11 mouse cellular contexts compared by ENCODE assay signal in genomic region chr13:23753314-23754078, GRCm38 (mm10). TPM values are rescaled to one million over a fixed set of nuclear protein-coding genes. Genes with fewer than 3 reads are reported as not detected.
A peak's percentile ranks its signal among the peaks of the same experiment; 100 is the strongest.
DNase-seq lines count a peak whose midpoint lies in the region; ATAC-seq lines count a peak whose summit lies in the region.
"Had no signal": no experiment of that assay in that cellular context is flagged by ENCODE, and none has a peak within 500 bp of the region (broad histone marks: within the 10 kb centered on the region; RNA-seq: fewer than 3 reads in every experiment).

No protein-coding gene starts in this region.

- H3K4me2 ChIP-seq in hindbrain, embryonic 11.5 days (replicated peaks; ENCODE audit: low read depth, low read length): peak overlapping the region; percentile 39; the same call in 1 of the 2 replicates
- H3K4me2 ChIP-seq in hindbrain, embryonic 14.5 days (replicated peaks): no peak overlapping the region
- peak overlapping the region; percentile 72 for H3K4me2 ChIP-seq in liver, embryonic 12.5 days

- no peaks in the 10 kb centered on the region for H3K9me3 ChIP-seq in hindbrain, embryonic 11.5 days (ENCODE audit: control insufficient read depth, low read length)
- H3K9me3 ChIP-seq in hindbrain, embryonic 14.5 days (ENCODE audit: control insufficient read depth, low read length): no peaks in the 10 kb centered on the region
- H3K9me3 ChIP-seq in embryonic facial prominence, embryonic 10.5 days: no peaks in the 10 kb centered on the region
- H3K9me3 ChIP-seq in liver, embryonic 12.5 days (replicated peaks): no peaks in the 10 kb centered on the region

- 65% methylated on average over 4 of the region's 4 CpGs for WGBS in hindbrain, embryonic 11.5 days
- WGBS in hindbrain, embryonic 14.5 days: 60% methylated on average over 4 of the region's 4 CpGs
- WGBS in embryonic facial prominence, embryonic 10.5 days: 64% methylated on average over 4 of the region's 4 CpGs
- WGBS in liver, embryonic 12.5 days (ENCODE audit: insufficient replicate concordance): 54% methylated on average over 4 of the region's 4 CpGs

- peak overlapping the region; percentile 54; the same call in 1 of the 2 replicates for H3K27ac ChIP-seq in hindbrain, embryonic 11.5 days (ENCODE audit: low read depth, low read length)
- H3K27ac ChIP-seq in hindbrain, embryonic 14.5 days: no peak overlapping the region
- H3K27ac ChIP-seq in embryonic facial prominence, embryonic 10.5 days (replicated peaks): peak overlapping the region; percentile 91
- H3K27ac ChIP-seq in liver, embryonic 12.5 days: peak overlapping the region; percentile 99

- H3K27me3 ChIP-seq in hindbrain, embryonic 11.5 days (ENCODE audit: control insufficient read depth, insufficient read depth, low read length): no peaks in the 10 kb centered on the region
- no peaks in the 10 kb centered on the region for H3K27me3 ChIP-seq in hindbrain, embryonic 14.5 days (ENCODE audit: control insufficient read depth, insufficient read depth, low read length)
- no peaks in the 10 kb centered on the region for H3K27me3 ChIP-seq in embryonic facial prominence, embryonic 10.5 days (replicated peaks; ENCODE audit: low read depth, poor library complexity, severe bottlenecking)
- H3K27me3 ChIP-seq in liver, embryonic 12.5 days (replicated peaks): no peaks in the 10 kb centered on the region
- H3K27me3 ChIP-seq: Patski had no signal

- H3K4me1 ChIP-seq in hindbrain, embryonic 11.5 days (replicated peaks; ENCODE audit: control insufficient read depth, insufficient read depth, low read length): 0 out of 2 replicates have a peak, but pooled peaks cover 3% of the 10 kb centered on the region
- H3K4me1 ChIP-seq in hindbrain, embryonic 14.5 days (replicated peaks; ENCODE audit: control insufficient read depth, insufficient read depth, low read length): peaks cover 9% of the 10 kb centered on the region
- peaks cover 18% of the 10 kb centered on the region for H3K4me1 ChIP-seq in embryonic facial prominence, embryonic 10.5 days
- H3K4me1 ChIP-seq in liver, embryonic 12.5 days: peaks cover 57% of the 10 kb centered on the region

- no peak overlapping the region; the same call in 1 of the 2 replicates for H3K4me3 ChIP-seq in hindbrain, embryonic 11.5 days (ENCODE audit: low read depth, low read length)
- no peak overlapping the region for H3K4me3 ChIP-seq in hindbrain, embryonic 14.5 days (replicated peaks; ENCODE audit: low read length)
- peak overlapping the region; percentile 61 for H3K4me3 ChIP-seq in embryonic facial prominence, embryonic 10.5 days
- H3K4me3 ChIP-seq in liver, embryonic 12.5 days: peak overlapping the region; percentile 59

- no peaks in the 10 kb centered on the region for H3K36me3 ChIP-seq in hindbrain, embryonic 11.5 days (ENCODE audit: control insufficient read depth, insufficient read depth, low read length)
- H3K36me3 ChIP-seq in hindbrain, embryonic 14.5 days (replicated peaks; ENCODE audit: control insufficient read depth, insufficient read depth): no peaks in the 10 kb centered on the region
- no peaks in the 10 kb centered on the region for H3K36me3 ChIP-seq in embryonic facial prominence, embryonic 10.5 days (replicated peaks)
- H3K36me3 ChIP-seq in liver, embryonic 12.5 days: no peaks in the 10 kb centered on the region

- no peak for ATAC-seq in hindbrain, embryonic 11.5 days (ENCODE audit: low FRiP score)
- no peak for ATAC-seq in hindbrain, embryonic 14.5 days (ENCODE audit: low FRiP score)
- ATAC-seq in liver, embryonic 12.5 days: no peak
- no peak for ATAC-seq in CD4-positive, CD25-positive, alpha-beta regulatory T cell, adult 4 months
- no peak for ATAC-seq in frontal cortex, adult (ENCODE audit: low TSS enrichment)
- ATAC-seq: inflammation-experienced regulatory T-cells, adult 6 months; Patski had no signal

- no peak overlapping the region for H3K9ac ChIP-seq in hindbrain, embryonic 11.5 days (ENCODE audit: low read depth, low read length)
- no peak overlapping the region for H3K9ac ChIP-seq in hindbrain, embryonic 14.5 days
- H3K9ac ChIP-seq in liver, embryonic 12.5 days: peak overlapping the region; percentile 84

- no peak for DNase-seq in hindbrain, embryonic 11.5 days (ENCODE audit: low spot score)
- DNase-seq in hindbrain, embryonic 14.5 days (ENCODE audit: low spot score): no peak
- DNase-seq in 416B (ENCODE audit: low read depth): peak; percentile 59
- DNase-seq in embryonic facial prominence, embryonic 10.5 days (ENCODE audit: low spot score): no peak
- no peak for DNase-seq in cerebellum, postnatal 25 days
- DNase-seq: lung, postnatal 10 days had no signal

RNA-seq across cellular contexts. Expression of gene Hist1h3b, which starts 1.4 kb away (rescaled TPM):
- 6.5 and 10.7 TPM in 2 replicates for polyA plus RNA-seq in hindbrain, embryonic 11.5 days (2014; fragmentation: Nextera tagmentation; extraction: Ambion mirVana)
- 1.1 and 1.8 TPM in 2 replicates for polyA plus RNA-seq in hindbrain, embryonic 14.5 days (2014; fragmentation: Nextera tagmentation; extraction: Ambion mirVana)
- 9.5 and 10.3 TPM in 2 replicates for polyA plus RNA-seq in embryonic facial prominence, embryonic 10.5 days (2016; fragmentation: Nextera tagmentation; extraction: Ambion mirVana)
- polyA plus RNA-seq in liver, embryonic 12.5 days (2016; fragmentation: Nextera tagmentation; extraction: Ambion mirVana): 15.2 and 16.6 TPM in 2 replicates
- polyA plus RNA-seq in CD4-positive, CD25-positive, alpha-beta regulatory T cell, adult 4 months (2017; shearing (Covaris generic)): not detected

RNA-seq across cellular contexts. Expression of gene Hist1h2ab, which starts 2.6 kb away (rescaled TPM):
- polyA plus RNA-seq in hindbrain, embryonic 11.5 days (2014; fragmentation: Nextera tagmentation; extraction: Ambion mirVana): 42.5 and 50.0 TPM in 2 replicates
- polyA plus RNA-seq in hindbrain, embryonic 14.5 days (2014; fragmentation: Nextera tagmentation; extraction: Ambion mirVana): 6.7 and 9.8 TPM in 2 replicates
- 39.1 and 43.8 TPM in 2 replicates for polyA plus RNA-seq in embryonic facial prominence, embryonic 10.5 days (2016; fragmentation: Nextera tagmentation; extraction: Ambion mirVana)
- 70.3 TPM in 2 replicates for polyA plus RNA-seq in liver, embryonic 12.5 days (2016; fragmentation: Nextera tagmentation; extraction: Ambion mirVana)
- polyA plus RNA-seq in CD4-positive, CD25-positive, alpha-beta regulatory T cell, adult 4 months (2017; shearing (Covaris generic)): 1 to 10 TPM; 2.8 to 8.2 TPM

RNA-seq across cellular contexts. Expression of gene Hist1h4b, which starts 3.3 kb away (rescaled TPM):
- 3.6 and 4.8 TPM in 2 replicates for polyA plus RNA-seq in hindbrain, embryonic 11.5 days (2014; fragmentation: Nextera tagmentation; extraction: Ambion mirVana)
- polyA plus RNA-seq in hindbrain, embryonic 14.5 days (2014; fragmentation: Nextera tagmentation; extraction: Ambion mirVana): 2.1 TPM in 1 of 2 replicates, not detected in the other
- polyA plus RNA-seq in embryonic facial prominence, embryonic 10.5 days (2016; fragmentation: Nextera tagmentation; extraction: Ambion mirVana): 2.8 and 7.1 TPM in 2 replicates
- 4.5 and 5.7 TPM in 2 replicates for polyA plus RNA-seq in liver, embryonic 12.5 days (2016; fragmentation: Nextera tagmentation; extraction: Ambion mirVana)
- 1 to 10 TPM in 1 of 2 experiments, not detected in 1; 5.4 TPM for polyA plus RNA-seq in CD4-positive, CD25-positive, alpha-beta regulatory T cell, adult 4 months (2017; shearing (Covaris generic))

RNA-seq across cellular contexts. Expression of gene Hist1h2bb, which starts 7.0 kb away (rescaled TPM):
- 1.4 and 3.0 TPM in 2 replicates for polyA plus RNA-seq in hindbrain, embryonic 11.5 days (2014; fragmentation: Nextera tagmentation; extraction: Ambion mirVana)
- 0.64 TPM in 1 of 2 replicates, not detected in the other for polyA plus RNA-seq in hindbrain, embryonic 14.5 days (2014; fragmentation: Nextera tagmentation; extraction: Ambion mirVana)
- polyA plus RNA-seq in embryonic facial prominence, embryonic 10.5 days (2016; fragmentation: Nextera tagmentation; extraction: Ambion mirVana): 1.9 and 2.9 TPM in 2 replicates
- polyA plus RNA-seq in liver, embryonic 12.5 days (2016; fragmentation: Nextera tagmentation; extraction: Ambion mirVana): 4.6 and 5.5 TPM in 2 replicates
- 1 to 10 TPM in 1 of 2 experiments, not detected in 1; 2.9 TPM for polyA plus RNA-seq in CD4-positive, CD25-positive, alpha-beta regulatory T cell, adult 4 months (2017; shearing (Covaris generic))

RNA-seq across cellular contexts. Expression of gene Hist1h4a, which starts 7.5 kb away (rescaled TPM):
- polyA plus RNA-seq in hindbrain, embryonic 11.5 days (2014; fragmentation: Nextera tagmentation; extraction: Ambion mirVana): 0.32 TPM in 1 of 2 replicates, not detected in the other
- 0.55 TPM in 1 of 2 replicates, not detected in the other for polyA plus RNA-seq in hindbrain, embryonic 14.5 days (2014; fragmentation: Nextera tagmentation; extraction: Ambion mirVana)
- polyA plus RNA-seq in embryonic facial prominence, embryonic 10.5 days (2016; fragmentation: Nextera tagmentation; extraction: Ambion mirVana): 0.54 and 0.65 TPM in 2 replicates
- polyA plus RNA-seq in liver, embryonic 12.5 days (2016; fragmentation: Nextera tagmentation; extraction: Ambion mirVana): 0.44 and 0.93 TPM in 2 replicates
- not detected for polyA plus RNA-seq in CD4-positive, CD25-positive, alpha-beta regulatory T cell, adult 4 months (2017; shearing (Covaris generic))

Comparison
In these comparisons a context has a peak if more than half of its experiments do, and no peak if none do; other contexts are left out.
1. H3K4me3 ChIP-seq: peak in embryonic facial prominence, embryonic 10.5 days (single experiment) and liver, embryonic 12.5 days (single experiment); none in hindbrain, embryonic 11.5 days (single experiment) and hindbrain, embryonic 14.5 days (single experiment).